Mouse (Mus musculus) embryo, embryonic 10.5 days (tissue): Measurements from ENCODE around the gene Nuak1.
"Not testable (repeated sequence)": the region's sequence is repeated elsewhere in the genome, so short reads cannot be mapped to it uniquely, and the experiment has no call there.

Source experiments
- DNase-seq: peaks from one replicate; pipeline ENCODE4 v3.0.0-alpha.2; 2015; ENCODE audit warnings: low spot score

Gene Nuak1

GRCm38 (mm10) chr10:84440541-84441433, at the start of gene Nuak1:
Gene Nuak1 (minus strand): TSS chr10:84440597.
- DNase-seq: peak; percentile 93

GRCm38 (mm10) chr10:84490115-84490514, 49.7 kb upstream of the Nuak1 start:
- no peak for DNase-seq

- DNase-seq: peak; percentile 75
Measured at GRCm38 (mm10) chr10:84488315-84488714, 47.9 kb upstream of the Nuak1 start.

GRCm38 (mm10) chr10:84484661-84485060, 44.3 kb upstream of the Nuak1 start:
- no peak for DNase-seq

- no peak for DNase-seq
Measured at GRCm38 (mm10) chr10:84483553-84483952, 43.2 kb upstream of the Nuak1 start.

GRCm38 (mm10) chr10:84483069-84483468, 42.7 kb upstream of the Nuak1 start:
- no peak for DNase-seq

- not testable (repeated sequence) for DNase-seq
Measured at GRCm38 (mm10) chr10:84482418-84482817, 42.0 kb upstream of the Nuak1 start.

- peak; percentile 33 for DNase-seq
Measured at GRCm38 (mm10) chr10:84481327-84481671, 40.9 kb upstream of the Nuak1 start.

- no peak for DNase-seq
Measured at GRCm38 (mm10) chr10:84480667-84481326, 40.4 kb upstream of the Nuak1 start.

- DNase-seq: no peak
Measured at GRCm38 (mm10) chr10:84480146-84480545, 39.7 kb upstream of the Nuak1 start.

GRCm38 (mm10) chr10:84477613-84478076, 37.2 kb upstream of the Nuak1 start:
- peak; percentile 97 for DNase-seq

- no peak for DNase-seq
Measured at GRCm38 (mm10) chr10:84477045-84477612, 36.7 kb upstream of the Nuak1 start.

GRCm38 (mm10) chr10:84467555-84468164, 27.3 kb upstream of the Nuak1 start:
- DNase-seq: peak; percentile 69

- DNase-seq: no peak
Measured at GRCm38 (mm10) chr10:84465511-84465910, 25.1 kb upstream of the Nuak1 start.

- no peak for DNase-seq
Measured at GRCm38 (mm10) chr10:84460420-84461101, 20.2 kb upstream of the Nuak1 start.

- DNase-seq: no peak
Measured at GRCm38 (mm10) chr10:84458094-84458493, 17.7 kb upstream of the Nuak1 start.

GRCm38 (mm10) chr10:84457539-84457938, 17.1 kb upstream of the Nuak1 start:
- no peak for DNase-seq

- DNase-seq: no peak
Measured at GRCm38 (mm10) chr10:84456632-84457320, 16.4 kb upstream of the Nuak1 start.

GRCm38 (mm10) chr10:84451883-84452282, 11.5 kb upstream of the Nuak1 start:
- no peak for DNase-seq

- DNase-seq: peak; percentile 96
Measured at GRCm38 (mm10) chr10:84450654-84451053, 10.3 kb upstream of the Nuak1 start.

GRCm38 (mm10) chr10:84449733-84450132, 9.3 kb upstream of the Nuak1 start:
- no peak for DNase-seq
